Mouse (Mus musculus): ENCODE results near the gene Ttc7b. TPM values are rescaled to one million over a fixed set of nuclear protein-coding genes. Genes with fewer than 3 reads are reported as not detected.

Gene Ttc7b
- polyA plus RNA-seq, 1 experiment from 2014 or later: 6.6 TPM

GRCm38 (mm10) chr12:100465101-100465715, 55.4 kb downstream of the Ttc7b start:
- no peak for DNase-seq (ENCODE audit: low spot score)
- Histone ChIP-seq H3K4me2 (replicated peaks; ENCODE audit: low read depth, low read length) (no peak overlapping the region), H3K4me1 (ENCODE audit: insufficient read depth, low read depth, low read length) (no peaks in the 10 kb centered on the region), H3K27ac (ENCODE audit: low read length) (no peak overlapping the region), H3K27me3 (replicated peaks; ENCODE audit: insufficient read depth, low read length) (no peaks in the 10 kb centered on the region), H3K9me3 (ENCODE audit: low read length) (no peaks in the 10 kb centered on the region), H3K4me3 (ENCODE audit: low read depth, low read length) (no peak overlapping the region), H3K36me3 (ENCODE audit: insufficient read depth, low read length) (no peaks in the 10 kb centered on the region), H3K9ac (replicated peaks; ENCODE audit: low read depth) (no peak overlapping the region)
- ATAC-seq: no peak
- 89% methylated on average over 1 of the region's 4 CpGs for WGBS
- TF ChIP-seq EP300 (IDR thresholded peaks at IDR 0.05) (no peak), CTCF (IDR thresholded peaks at IDR 0.05) (no peak)

- Histone ChIP-seq H3K4me1 (ENCODE audit: insufficient read depth, low read depth, low read length) (no peaks in the 10 kb centered on the region; the same call in 1 of the 2 replicates), H3K36me3 (ENCODE audit: insufficient read depth, low read length) (no peaks in the 10 kb centered on the region), H3K27me3 (replicated peaks; ENCODE audit: insufficient read depth, low read length) (no peaks in the 10 kb centered on the region), H3K9ac (replicated peaks; ENCODE audit: low read depth) (no peak overlapping the region), H3K4me2 (replicated peaks; ENCODE audit: low read depth, low read length) (no peak overlapping the region), H3K4me3 (ENCODE audit: low read depth, low read length) (no peak overlapping the region), H3K9me3 (ENCODE audit: low read length) (no peaks in the 10 kb centered on the region), H3K27ac (ENCODE audit: low read length) (no peak overlapping the region)
- TF ChIP-seq EP300 (IDR thresholded peaks at IDR 0.05): no peak
- TF ChIP-seq CTCF (IDR thresholded peaks at IDR 0.05): no peak
- DNase-seq (ENCODE audit: low spot score) (no peak), ATAC-seq (no peak)
- 90% methylated on average over 7 of the region's 7 CpGs for WGBS
These were observed 62.9 kb downstream of the Ttc7b start for GRCm38 (mm10) chr12:100457701-100458100.

GRCm38 (mm10) chr12:100456257-100456975, 64.2 kb downstream of the Ttc7b start:
- no peak for DNase-seq (ENCODE audit: low spot score)
- H3K4me2 ChIP-seq (replicated peaks; ENCODE audit: low read depth, low read length): no peak overlapping the region
- H3K4me1 ChIP-seq (ENCODE audit: insufficient read depth, low read depth, low read length): no peaks in the 10 kb centered on the region; the same call in 1 of the 2 replicates
- ATAC-seq: 0 out of 2 replicates have a peak, but pooled peaks have one; percentile 38
- 47% methylated on average over 10 of the region's 10 CpGs for WGBS
- no peaks in the 10 kb centered on the region for H3K27me3 ChIP-seq (replicated peaks; ENCODE audit: insufficient read depth, low read length)
- no peak overlapping the region for H3K27ac ChIP-seq (ENCODE audit: low read length)
- H3K4me3 ChIP-seq (ENCODE audit: low read depth, low read length): no peak overlapping the region
- H3K36me3 ChIP-seq (ENCODE audit: insufficient read depth, low read length): no peaks in the 10 kb centered on the region
- TF ChIP-seq EP300 (IDR thresholded peaks at IDR 0.05) (no peak), CTCF (IDR thresholded peaks at IDR 0.05) (no peak)
- no peak overlapping the region for H3K9ac ChIP-seq (replicated peaks; ENCODE audit: low read depth)
- H3K9me3 ChIP-seq (ENCODE audit: low read length): no peaks in the 10 kb centered on the region

GRCm38 (mm10) chr12:100455453-100455852, 65.2 kb downstream of the Ttc7b start:
- TF ChIP-seq EP300 (IDR thresholded peaks at IDR 0.05): no peak
- peak; percentile 19; the same call in 1 of the 2 replicates for TF ChIP-seq CTCF (IDR thresholded peaks at IDR 0.05)
- Histone ChIP-seq H3K36me3 (ENCODE audit: insufficient read depth, low read length) (no peaks in the 10 kb centered on the region), H3K9me3 (ENCODE audit: low read length) (no peaks in the 10 kb centered on the region), H3K4me1 (ENCODE audit: insufficient read depth, low read depth, low read length) (no peaks in the 10 kb centered on the region; the same call in 1 of the 2 replicates), H3K4me3 (ENCODE audit: low read depth, low read length) (no peak overlapping the region), H3K4me2 (replicated peaks; ENCODE audit: low read depth, low read length) (no peak overlapping the region), H3K9ac (replicated peaks; ENCODE audit: low read depth) (no peak overlapping the region), H3K27ac (ENCODE audit: low read length) (no peak overlapping the region), H3K27me3 (replicated peaks; ENCODE audit: insufficient read depth, low read length) (no peaks in the 10 kb centered on the region)
- DNase-seq (ENCODE audit: low spot score): no peak
- ATAC-seq: peak; percentile 48
- WGBS: 62% methylated on average over 2 of the region's 2 CpGs

GRCm38 (mm10) chr12:100447701-100448277, 72.8 kb downstream of the Ttc7b start:
- 71% methylated on average over 12 of the region's 12 CpGs for WGBS
- H3K9ac ChIP-seq (replicated peaks; ENCODE audit: low read depth): no peak overlapping the region
- 0 out of 2 replicates have a peak, but pooled peaks cover 3% of the 10 kb centered on the region for H3K36me3 ChIP-seq (ENCODE audit: insufficient read depth, low read length)
- H3K4me2 ChIP-seq (replicated peaks; ENCODE audit: low read depth, low read length): no peak overlapping the region
- H3K4me3 ChIP-seq (ENCODE audit: low read depth, low read length): no peak overlapping the region
- H3K9me3 ChIP-seq (ENCODE audit: low read length): no peaks in the 10 kb centered on the region
- H3K27me3 ChIP-seq (replicated peaks; ENCODE audit: insufficient read depth, low read length): no peaks in the 10 kb centered on the region
- TF ChIP-seq CTCF (IDR thresholded peaks at IDR 0.05) (no peak), EP300 (IDR thresholded peaks at IDR 0.05) (no peak)
- no peaks in the 10 kb centered on the region for H3K4me1 ChIP-seq (ENCODE audit: insufficient read depth, low read depth, low read length)
- DNase-seq (ENCODE audit: low spot score) (no peak), ATAC-seq (no peak)
- no peak overlapping the region for H3K27ac ChIP-seq (ENCODE audit: low read length)

GRCm38 (mm10) chr12:100447161-100447560, 73.5 kb downstream of the Ttc7b start:
- ATAC-seq: peak; percentile 43; the same call in 1 of the 2 replicates
- WGBS: 39% methylated on average over 6 of the region's 6 CpGs

More at GRCm38 (mm10) chr12:100447161-100447560, 73.5 kb downstream of the Ttc7b start:
- Histone ChIP-seq H3K4me2 (replicated peaks; ENCODE audit: low read depth, low read length) (no peak overlapping the region), H3K9ac (replicated peaks; ENCODE audit: low read depth) (no peak overlapping the region), H3K27me3 (replicated peaks; ENCODE audit: insufficient read depth, low read length) (no peaks in the 10 kb centered on the region), H3K9me3 (ENCODE audit: low read length) (no peaks in the 10 kb centered on the region), H3K27ac (ENCODE audit: low read length) (no peak overlapping the region), H3K36me3 (ENCODE audit: insufficient read depth, low read length) (0 out of 2 replicates have a peak, but pooled peaks cover 3% of the 10 kb centered on the region), H3K4me3 (ENCODE audit: low read depth, low read length) (no peak overlapping the region), H3K4me1 (ENCODE audit: insufficient read depth, low read depth, low read length) (no peaks in the 10 kb centered on the region)
- TF ChIP-seq CTCF (IDR thresholded peaks at IDR 0.05) (no peak), EP300 (IDR thresholded peaks at IDR 0.05) (no peak)
- DNase-seq (ENCODE audit: low spot score): no peak
